Mouse (Mus musculus) heart, adult 2 months (tissue): ENCODE data around the gene Ltc4s. TPM values are rescaled to one million over a fixed set of nuclear protein-coding genes. Genes with fewer than 3 reads are reported as not detected.

ENCODE experiments used
- DNase-seq, 2 experiments: peaks; one replicate each; pipeline ENCODE4 v3.0.0; 2021
- H3K27ac ChIP-seq: fragments of 200-600 bp; 2 replicates; pipeline ENCODE4 v1.8.1; 2022
- H3K27me3 ChIP-seq: fragments of 200-500 bp; 2 replicates; pipeline ENCODE4 v1.6.1; 2012; ENCODE audit warnings: mild to moderate bottlenecking, low read length, inconsistent platforms, mixed read lengths; ENCODE audit not compliant: control insufficient read depth, insufficient read depth
- H3K36me3 ChIP-seq: fragments of 200-500 bp; 2 replicates; pipeline ENCODE4 v1.6.1; 2012; ENCODE audit warnings: low read length, inconsistent platforms; ENCODE audit not compliant: control insufficient read depth, insufficient read depth
- H3K4me1 ChIP-seq: fragments of 200-500 bp; 2 replicates; pipeline ENCODE4 v1.6.1; 2011; ENCODE audit warnings: low read length; ENCODE audit not compliant: control insufficient read depth, insufficient read depth
- H3K4me3 ChIP-seq: fragments of 200-600 bp; 2 replicates; pipeline ENCODE4 v1.8.1; 2022
- H3K79me2 ChIP-seq: fragments of 200-500 bp; replicated peaks from 2 replicates; pipeline ENCODE4 v1.6.1; 2012; ENCODE audit warnings: mild to moderate bottlenecking, inconsistent platforms, low read length, moderate library complexity, mixed read lengths; ENCODE audit not compliant: control insufficient read depth, insufficient read depth
- H3K9ac ChIP-seq: fragments of 200-500 bp; 2 replicates; pipeline ENCODE4 v1.6.1; 2012; ENCODE audit warnings: low read depth, mild to moderate bottlenecking, control low read depth, inconsistent platforms, low read length, mixed read lengths
- CTCF ChIP-seq: fragments of 200-600 bp; IDR thresholded peaks from 2 replicates; pipeline ENCODE4 v1.8.1; 2022; ENCODE audit warnings: antibody characterized with exemption, mild to moderate bottlenecking, moderate library complexity
- EP300 ChIP-seq: fragments of 200-500 bp; IDR thresholded peaks from 2 replicates; pipeline ENCODE4 v1.6.1; 2011; ENCODE audit warnings: low read depth, low read length, control low read depth; ENCODE audit not compliant: insufficient read depth
- POLR2A ChIP-seq: fragments of 200-500 bp; IDR thresholded peaks from 2 replicates; pipeline ENCODE4 v1.6.1; 2011; ENCODE audit warnings: mild to moderate bottlenecking, low read depth, low read length, control low read depth; ENCODE audit not compliant: insufficient read depth
- WGBS: fragments of 180-500 bp; shearing (Covaris S2); methylation state at CpG from one replicate; pipeline ENCODE4 v1.1.7; 2018; 5-methylcytosine and 5-hydroxymethylcytosine counted together
- intact Hi-C: fragments of 180-260 bp; cut with DNase I; formaldehyde crosslinking; loops from one replicate; pipeline ENCODE4 v1.15.1; 2025
- polyA plus RNA-seq: library from polyadenylated mRNA; depleted of rRNA; stranded (reverse); fragments of >200 nt; gene quantifications from 2 replicates; pipeline ENCODE4 v1.2.3, GENCODE M21; 2012
- total RNA-seq, 2 experiments: library from RNA; stranded (reverse); gene quantifications; 2 replicates each; pipeline ENCODE4 v1.2.3; 2021

Ltc4s gene
- total and polyA plus RNA-seq, 3 experiments, result 8.8 to 16.2 (median 10.0) TPM

- Histone ChIP-seq H3K27ac (no peak overlapping the region), H3K9ac (no peak overlapping the region), H3K79me2 (peaks cover under 1% of the 10 kb centered on the region), H3K27me3 (no peaks in the 10 kb centered on the region), H3K4me1 (peaks cover 6% of the 10 kb centered on the region), H3K4me3 (no peak overlapping the region), H3K36me3 (peaks cover 9% of the 10 kb centered on the region)
- intact Hi-C loops, result loop anchor here (5.0 kb wide), 1 partner anchor 93 kb away; no protein-coding TSS in a partner anchor
- TF ChIP-seq EP300, result no peak
- TF ChIP-seq POLR2A, result no peak
- TF ChIP-seq CTCF, result peak; percentile 72
- no peak for DNase-seq
- WGBS, result 80% methylated on average over 2 of the region's 2 CpGs
Measured at GRCm38 (mm10) chr11:50269163-50269562, 30.7 kb upstream of the Ltc4s start.

- intact Hi-C loops, result loop anchor here (5.0 kb wide), 1 partner anchor 95 kb away; no protein-coding TSS in a partner anchor
- TF ChIP-seq EP300 (no peak), CTCF (no peak), POLR2A (no peak)
Measured at GRCm38 (mm10) chr11:50266997-50267396, 28.6 kb upstream of the Ltc4s start.

DNA sequence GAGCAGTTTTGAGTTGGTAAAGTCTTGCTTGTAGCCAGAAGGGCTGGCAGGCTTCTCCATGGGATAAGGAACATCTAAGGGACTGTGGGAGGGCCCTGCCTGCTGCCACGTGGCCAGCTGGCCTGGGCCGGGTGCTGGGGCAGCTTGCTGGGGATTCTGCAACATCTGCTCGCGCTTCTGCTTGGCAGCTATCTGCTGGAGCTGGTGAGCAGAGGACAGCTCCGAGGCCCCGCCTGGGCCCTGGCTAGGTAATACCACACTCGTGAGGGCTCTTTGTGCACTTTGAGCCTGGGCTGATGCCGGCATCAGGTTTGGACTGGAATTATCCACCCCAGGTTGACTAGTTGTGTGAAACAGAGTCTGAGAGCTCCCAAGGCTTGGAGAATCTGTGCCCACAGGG is 27.5 kb upstream of the Ltc4s start:
- 51% methylated on average over 8 of the region's 8 CpGs for WGBS
- peak in 1 of 2 experiments; percentile 65 for DNase-seq
- intact Hi-C loops, result loop anchor here (5.0 kb wide), 1 partner anchor 96 kb away; no protein-coding TSS in a partner anchor
- no peak overlapping the region for H3K4me3 ChIP-seq
- no peak overlapping the region for H3K27ac ChIP-seq
- H3K4me1 ChIP-seq, result no peaks in the 10 kb centered on the region
- H3K9ac ChIP-seq, result no peak overlapping the region
- peaks cover 2% of the 10 kb centered on the region for H3K36me3 ChIP-seq
- no peaks in the 10 kb centered on the region; the same call in 1 of the 2 replicates for H3K79me2 ChIP-seq
- no peak for TF ChIP-seq POLR2A
- TF ChIP-seq EP300, result no peak
- TF ChIP-seq CTCF, result no peak
- H3K27me3 ChIP-seq, result no peaks in the 10 kb centered on the region

More at GRCm38 (mm10) chr11:50266997-50267396, 28.6 kb upstream of the Ltc4s start:
- Histone ChIP-seq H3K4me1 (peaks cover 2% of the 10 kb centered on the region), H3K27me3 (no peaks in the 10 kb centered on the region), H3K9ac (no peak overlapping the region), H3K79me2 (no peaks in the 10 kb centered on the region; the same call in none of the 2 replicates), H3K27ac (no peak overlapping the region), H3K36me3 (peaks cover 2% of the 10 kb centered on the region), H3K4me3 (no peak overlapping the region)
- DNase-seq, result no peak
- 95% methylated on average over 3 of the region's 3 CpGs for WGBS

- 86% methylated on average over 3 of the region's 3 CpGs for WGBS
- H3K79me2 ChIP-seq, result no peaks in the 10 kb centered on the region; the same call in 1 of the 2 replicates
- no peak overlapping the region for H3K4me3 ChIP-seq
- H3K9ac ChIP-seq, result no peak overlapping the region
- no peaks in the 10 kb centered on the region for H3K4me1 ChIP-seq
- no peak for DNase-seq
- TF ChIP-seq POLR2A, result no peak
- TF ChIP-seq EP300, result no peak
- no peak for TF ChIP-seq CTCF
- intact Hi-C loops, result loop anchor here (2.0 to 5.0 kb wide), 2 partner anchors 26 to 101 kb away; no protein-coding TSS in a partner anchor
- peaks cover 2% of the 10 kb centered on the region for H3K36me3 ChIP-seq
- H3K27me3 ChIP-seq, result no peaks in the 10 kb centered on the region
- H3K27ac ChIP-seq, result no peak overlapping the region
Measured at GRCm38 (mm10) chr11:50263198-50263597, 24.8 kb upstream of the Ltc4s start.

GRCm38 (mm10) chr11:50262020-50262419 is 23.6 kb upstream of the Ltc4s start:
- intact Hi-C loops, result loop anchor here (2.0 to 5.0 kb wide), 2 partner anchors 25 to 100 kb away; no protein-coding TSS in a partner anchor
- Histone ChIP-seq H3K4me3 (no peak overlapping the region), H3K27me3 (no peaks in the 10 kb centered on the region), H3K36me3 (peaks cover 2% of the 10 kb centered on the region), H3K79me2 (no peaks in the 10 kb centered on the region; the same call in 1 of the 2 replicates), H3K4me1 (no peaks in the 10 kb centered on the region), H3K9ac (no peak overlapping the region), H3K27ac (no peak overlapping the region)
- 57% methylated on average over 4 of the region's 4 CpGs for WGBS
- peak; percentile 67 for TF ChIP-seq CTCF
- TF ChIP-seq POLR2A, result no peak
- no peak for TF ChIP-seq EP300
- DNase-seq, result peak in 1 of 2 experiments; percentile 47

DNA sequence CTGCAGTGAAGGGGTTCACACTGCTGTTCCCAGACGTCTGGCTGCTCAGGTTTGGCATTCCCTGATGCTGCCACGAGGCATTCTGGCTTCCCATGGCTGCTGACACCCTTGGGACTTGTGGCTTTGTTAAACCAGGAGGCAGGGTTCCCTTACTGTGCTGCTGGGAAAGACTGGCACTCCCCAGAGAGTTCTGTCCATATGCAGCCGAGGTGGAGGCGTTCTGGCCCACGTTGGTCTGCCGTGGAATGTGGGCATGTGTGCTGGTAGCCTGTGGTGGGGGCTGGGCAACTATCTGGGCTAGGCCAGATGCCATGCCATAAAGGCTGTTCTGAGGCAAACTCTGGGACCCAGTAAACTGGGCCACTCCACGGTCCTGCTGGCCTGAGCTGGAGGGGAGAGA is 19.9 kb upstream of the Ltc4s start:
- intact Hi-C loops, result no loop called here

More for the DNA sequence above, 19.9 kb upstream of the Ltc4s start:
- no peak for DNase-seq
- Histone ChIP-seq H3K27ac (no peak overlapping the region), H3K36me3 (no peaks in the 10 kb centered on the region; the same call in 1 of the 2 replicates), H3K4me1 (no peaks in the 10 kb centered on the region; the same call in 1 of the 2 replicates), H3K79me2 (no peaks in the 10 kb centered on the region; the same call in 1 of the 2 replicates), H3K9ac (no peak overlapping the region), H3K27me3 (no peaks in the 10 kb centered on the region), H3K4me3 (no peak overlapping the region)
- no peak for TF ChIP-seq EP300
- WGBS, result 67% methylated on average over 7 of the region's 7 CpGs
